Mouse (Mus musculus) lung, postnatal 0 days (tissue): ENCODE results near the gene Zfp319. TPM values are rescaled to one million over a fixed set of nuclear protein-coding genes. Genes with fewer than 3 reads are reported as not detected.

Experiments used
- ATAC-seq: fragments of 200-750 bp; cut with Nextera tagmentation; 2 replicates; pipeline ENCODE4 v1.8.0; 2017; ENCODE audit warnings: moderate library complexity
- DNase-seq: peaks from one replicate; pipeline ENCODE4 v3.0.0-alpha.2; 2016; ENCODE audit warnings: low spot score
- H3K27ac ChIP-seq: fragments of 300-500 bp; sonication (generic); 2 replicates; pipeline ENCODE4 v1.5.1; 2014; ENCODE audit warnings: antibody characterized with exemption, mild to moderate bottlenecking, low read length, mixed read lengths
- H3K27me3 ChIP-seq: fragments of 300-500 bp; sonication (generic); replicated peaks from 2 replicates; pipeline ENCODE4 v1.6.1; 2014; ENCODE audit warnings: low read length, mixed read lengths; ENCODE audit not compliant: insufficient read depth
- H3K36me3 ChIP-seq: fragments of 300-500 bp; sonication (generic); 2 replicates; pipeline ENCODE4 v1.6.1; 2014; ENCODE audit warnings: low read length, mixed read lengths; ENCODE audit not compliant: insufficient read depth
- H3K4me1 ChIP-seq: fragments of 300-500 bp; sonication (generic); 2 replicates; pipeline ENCODE4 v1.6.1; 2014; ENCODE audit warnings: antibody characterized with exemption, low read depth, low read length, mixed read lengths; ENCODE audit not compliant: insufficient read depth
- H3K4me2 ChIP-seq: fragments of 300-500 bp; sonication (generic); replicated peaks from 2 replicates; pipeline ENCODE4 v1.6.1; 2014; ENCODE audit warnings: low read depth, mild to moderate bottlenecking, low read length, moderate library complexity, mixed read lengths
- H3K4me3 ChIP-seq: fragments of 300-500 bp; sonication (generic); 2 replicates; pipeline ENCODE4 v1.5.1; 2014; ENCODE audit warnings: low read depth, low read length
- H3K9ac ChIP-seq: fragments of 300-500 bp; sonication (generic); replicated peaks from 2 replicates; pipeline ENCODE4 v1.6.1; 2014; ENCODE audit warnings: low read depth, mild to moderate bottlenecking
- H3K9me3 ChIP-seq: fragments of 300-500 bp; sonication (generic); 2 replicates; pipeline ENCODE4 v1.6.1; 2016; ENCODE audit warnings: low read length, mixed read lengths
- CTCF ChIP-seq: IDR thresholded peaks from 2 replicates; pipeline ENCODE4 v1.5.1; 2016; ENCODE audit warnings: antibody characterized with exemption, mild to moderate bottlenecking
- EP300 ChIP-seq: IDR thresholded peaks from 2 replicates; pipeline ENCODE4 v1.6.1; 2016; ENCODE audit warnings: antibody characterized with exemption, mild to moderate bottlenecking, control low read depth
- WGBS: fragments of 180-500 bp; shearing (Covaris S2); extraction: QIAGEN DNeasy Blood & Tissue Kit; methylation state at CpG from one replicate; pipeline ENCODE4 v1.1.7; 2014; 5-methylcytosine and 5-hydroxymethylcytosine counted together
- polyA plus RNA-seq: library from polyadenylated mRNA; unstranded; fragments of >200 nt; fragmentation: Nextera tagmentation; extraction: Ambion mirVana; gene quantifications from 2 replicates; pipeline ENCODE4 v1.2.1, GENCODE M21; 2015

The Zfp319 gene
- polyA plus RNA-seq, 1 experiment from 2014 or later: 6.0 TPM

DNA sequence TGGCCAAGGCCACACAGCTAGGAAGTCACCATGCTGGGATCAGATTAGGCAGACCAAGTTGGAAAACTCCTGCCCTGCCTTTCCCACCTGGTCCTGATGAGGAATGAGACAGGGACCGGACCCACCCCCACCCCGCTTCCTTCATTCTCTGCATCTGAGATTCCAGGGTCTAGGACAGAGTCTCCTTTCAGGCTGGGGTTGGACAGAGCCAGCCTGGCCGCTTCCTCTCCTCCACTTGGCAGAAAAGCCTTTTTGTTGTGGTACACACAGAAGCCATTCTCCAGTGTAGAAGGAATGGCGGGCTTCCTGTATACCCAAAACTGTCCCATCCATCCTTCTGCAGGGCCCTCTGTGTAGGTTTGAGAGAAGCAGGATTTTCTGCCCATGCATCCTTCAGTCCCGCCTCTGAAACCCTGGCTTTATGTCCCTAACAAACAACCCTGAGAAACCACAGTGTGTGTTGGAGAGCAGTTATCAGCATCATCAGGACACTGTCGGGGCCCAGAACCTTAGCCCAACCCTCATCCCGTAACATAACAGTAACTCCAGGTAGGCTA, 43.7 kb upstream of the Zfp319 start:
- Histone ChIP-seq H3K4me1 (peaks cover 5% of the 10 kb centered on the region; the same call in 1 of the 2 replicates), H3K27ac (no peak overlapping the region), H3K36me3 (no peaks in the 10 kb centered on the region), H3K9me3 (no peaks in the 10 kb centered on the region), H3K4me3 (no peak overlapping the region), H3K9ac (no peak overlapping the region), H3K27me3 (no peaks in the 10 kb centered on the region), H3K4me2 (no peak overlapping the region)
- no peak for TF ChIP-seq CTCF
- WGBS: 78% methylated on average over 7 of the region's 7 CpGs
- DNase-seq (no peak), ATAC-seq (no peak)

DNA sequence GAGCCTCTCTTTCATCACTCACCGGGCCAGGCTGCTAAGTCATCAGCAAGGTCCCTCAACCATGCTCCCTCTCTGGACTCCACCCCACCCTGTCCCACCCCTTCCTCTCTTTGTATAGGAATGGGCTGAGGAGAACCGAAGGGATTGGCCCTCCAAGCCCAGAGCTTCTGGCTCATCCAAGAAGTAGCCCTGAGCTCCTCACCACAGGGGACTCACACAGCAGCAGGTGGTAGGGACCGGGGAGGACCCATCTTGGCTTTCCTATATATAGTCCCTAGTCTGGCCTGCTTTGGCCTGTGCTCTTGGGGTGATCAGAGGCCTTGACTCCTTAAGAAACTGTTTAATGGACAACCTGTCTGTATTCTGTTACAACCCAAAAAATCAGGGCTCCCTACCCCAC, 42.7 kb upstream of the Zfp319 start:
- Histone ChIP-seq H3K27ac (no peak overlapping the region), H3K4me1 (peaks cover 9% of the 10 kb centered on the region; the same call in 1 of the 2 replicates), H3K9me3 (no peaks in the 10 kb centered on the region), H3K9ac (no peak overlapping the region), H3K4me2 (no peak overlapping the region), H3K27me3 (no peaks in the 10 kb centered on the region), H3K36me3 (no peaks in the 10 kb centered on the region), H3K4me3 (no peak overlapping the region)
- TF ChIP-seq EP300 (no peak), CTCF (no peak)
- WGBS: 63% methylated on average over 3 of the region's 3 CpGs
- peak; percentile 38 for DNase-seq
- ATAC-seq: 0 out of 2 replicates have a peak, but pooled peaks have one; percentile 6

DNA sequence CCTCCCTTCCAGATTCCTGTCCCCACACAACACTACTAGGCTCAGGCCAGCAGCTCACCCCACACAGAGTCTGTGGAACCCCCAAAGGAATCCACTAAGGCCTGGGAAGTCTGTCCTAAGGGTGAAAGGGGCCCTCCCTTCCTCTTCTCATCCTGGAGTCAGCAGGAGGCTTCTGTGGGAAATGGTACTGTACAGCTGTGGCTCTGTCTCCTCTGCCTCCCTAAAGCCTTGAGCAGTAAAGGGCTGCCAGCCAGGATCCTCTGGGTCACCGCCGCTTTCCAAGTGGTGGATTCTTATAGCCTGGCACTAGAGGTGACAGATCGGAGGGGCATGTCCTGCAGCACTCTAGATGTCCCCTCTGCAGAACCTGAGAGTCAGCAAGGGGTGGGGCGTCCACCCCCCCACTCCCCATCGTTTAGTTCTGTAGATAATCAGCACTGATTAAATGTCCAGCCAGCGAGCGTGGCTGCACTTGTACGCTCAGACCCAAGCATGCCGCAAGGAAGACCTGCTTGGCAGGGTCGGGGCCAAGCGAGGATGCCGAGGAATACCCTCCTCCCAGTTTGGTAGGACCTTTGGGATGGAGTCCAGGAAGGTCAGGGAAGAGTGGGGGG, 41.7 kb upstream of the Zfp319 start:
- Histone ChIP-seq H3K27ac (no peak overlapping the region), H3K9ac (no peak overlapping the region), H3K4me2 (no peak overlapping the region), H3K4me3 (no peak overlapping the region), H3K27me3 (no peaks in the 10 kb centered on the region), H3K4me1 (peaks cover 11% of the 10 kb centered on the region; the same call in 1 of the 2 replicates), H3K36me3 (no peaks in the 10 kb centered on the region), H3K9me3 (no peaks in the 10 kb centered on the region)
- ATAC-seq (no peak), DNase-seq (no peak)
- TF ChIP-seq EP300: no peak
- TF ChIP-seq CTCF: no peak
- 52% methylated on average over 12 of the region's 12 CpGs for WGBS

GRCm38 (mm10) chr8:95369581-95370326, 38.0 kb upstream of the Zfp319 start:
- H3K27ac ChIP-seq: no peak overlapping the region
- ATAC-seq (peak; percentile 83), DNase-seq (peak; percentile 70)
- H3K4me2 ChIP-seq: peak overlapping the region; percentile 46
- no peaks in the 10 kb centered on the region for H3K36me3 ChIP-seq
- TF ChIP-seq CTCF (no peak), EP300 (no peak)
- H3K9ac ChIP-seq: 0 out of 2 replicates have a peak overlapping the region, but pooled peaks have one; percentile 8
- no peaks in the 10 kb centered on the region for H3K9me3 ChIP-seq
- no peaks in the 10 kb centered on the region for H3K27me3 ChIP-seq
- 50% methylated on average over 20 of the region's 20 CpGs for WGBS
- H3K4me1 ChIP-seq: peaks cover 6% of the 10 kb centered on the region; the same call in 1 of the 2 replicates
- no peak overlapping the region for H3K4me3 ChIP-seq

DNA sequence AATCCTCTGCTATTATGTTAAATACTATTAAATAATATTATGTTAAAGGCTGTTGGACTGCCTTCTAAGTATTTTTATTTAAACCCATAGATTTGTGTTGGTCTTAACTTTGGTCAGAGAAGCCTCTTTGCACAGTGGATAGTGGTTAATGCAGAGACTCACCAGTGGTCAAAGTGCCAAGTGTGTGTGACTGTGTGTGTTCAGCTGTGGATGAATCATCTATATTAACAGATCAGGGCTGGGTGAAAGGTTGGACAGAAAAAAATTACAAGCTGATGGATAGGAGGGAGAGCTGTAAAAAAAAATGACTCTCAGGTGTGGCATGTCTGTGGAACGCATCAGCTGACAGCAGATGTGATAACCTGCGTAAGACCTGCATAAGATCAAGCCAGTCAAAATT, 32.1 kb upstream of the Zfp319 start:
- H3K27ac ChIP-seq: no peak overlapping the region

GRCm38 (mm10) chr8:95362272-95362671, 30.5 kb upstream of the Zfp319 start:
- Histone ChIP-seq H3K4me3 (no peak overlapping the region), H3K9me3 (no peaks in the 10 kb centered on the region), H3K27ac (no peak overlapping the region), H3K4me2 (no peak overlapping the region), H3K4me1 (peaks cover 5% of the 10 kb centered on the region), H3K36me3 (no peaks in the 10 kb centered on the region), H3K9ac (no peak overlapping the region), H3K27me3 (no peaks in the 10 kb centered on the region)
- TF ChIP-seq EP300: no peak
- no peak for ATAC-seq
- DNase-seq: no peak
- 60% methylated on average over 6 of the region's 6 CpGs for WGBS

More for the DNA sequence above, 32.1 kb upstream of the Zfp319 start:
- H3K9me3 ChIP-seq: no peaks in the 10 kb centered on the region
- H3K36me3 ChIP-seq: no peaks in the 10 kb centered on the region
- H3K9ac ChIP-seq: no peak overlapping the region
- peaks cover 4% of the 10 kb centered on the region for H3K4me1 ChIP-seq
- no peaks in the 10 kb centered on the region for H3K27me3 ChIP-seq
- H3K4me3 ChIP-seq: no peak overlapping the region
- no peak overlapping the region for H3K4me2 ChIP-seq
- TF ChIP-seq EP300 (no peak), CTCF (no peak)
- 91% methylated on average over 2 of the region's 2 CpGs for WGBS
- ATAC-seq (no peak), DNase-seq (no peak)
